Mouse (Mus musculus) lung, adult 2 months (tissue): ENCODE measurements around the gene Ybx2. TPM values are rescaled to one million over a fixed set of nuclear protein-coding genes. Genes with fewer than 3 reads are reported as not detected.
"Not testable (repeated sequence)": the region's sequence is repeated elsewhere in the genome, so short reads cannot be mapped to it uniquely, and the experiment has no call there.

Experiments used
- DNase-seq: peaks from one replicate; pipeline ENCODE4 v3.0.0; 2022
- H3K4me1 ChIP-seq: fragments of 200-500 bp; 2 replicates; pipeline ENCODE4 v1.6.1; 2011; ENCODE audit warnings: low read length; ENCODE audit not compliant: control insufficient read depth, insufficient read depth
- H3K4me3 ChIP-seq: fragments of 200-500 bp; replicated peaks from 2 replicates; pipeline ENCODE3; 2011; ENCODE audit warnings: low read depth, mild to moderate bottlenecking, control low read depth, low read length; ENCODE audit errors: extremely low read depth
- CTCF ChIP-seq: fragments of 200-500 bp; IDR thresholded peaks from 2 replicates; pipeline ENCODE4 v1.5.1; 2011; ENCODE audit warnings: mild to moderate bottlenecking, low read length, control low read depth; ENCODE audit not compliant: insufficient read depth
- POLR2A ChIP-seq: fragments of 200-500 bp; IDR thresholded peaks from 2 replicates; pipeline ENCODE4 v1.6.1; 2011; ENCODE audit warnings: low read depth, mild to moderate bottlenecking, control low read depth, low read length, borderline replicate concordance; ENCODE audit errors: extremely low read depth
- WGBS: fragments of 180-500 bp; shearing (Covaris S2); methylation state at CpG from one replicate; pipeline ENCODE4 v1.1.7; 2018; 5-methylcytosine and 5-hydroxymethylcytosine counted together
- polyA plus RNA-seq: library from polyadenylated mRNA; depleted of rRNA; stranded (reverse); fragments of >200 nt; gene quantifications from 2 replicates; pipeline ENCODE4 v1.2.3, GENCODE M21; 2012

The Ybx2 gene
- polyA plus RNA-seq, 1 experiment = 4.6 TPM

- DNase-seq = no peak
- peaks cover 7% of the 10 kb centered on the region for H3K4me1 ChIP-seq
- WGBS = 39% methylated on average over 1 of the region's 1 CpGs
- no peak for TF ChIP-seq POLR2A
- 0 out of 2 replicates have a peak, but pooled peaks have one; percentile 8 for TF ChIP-seq CTCF
- H3K4me3 ChIP-seq = no peak overlapping the region
These were observed 16.7 kb downstream of the Ybx2 start for GRCm38 (mm10) chr11:69952274-69952673.

- DNase-seq = no peak
- Histone ChIP-seq H3K4me1 (peaks cover 4% of the 10 kb centered on the region), H3K4me3 (no peak overlapping the region)
- TF ChIP-seq CTCF = no peak
- TF ChIP-seq POLR2A = no peak
- 31% methylated on average over 11 of the region's 11 CpGs for WGBS
These were observed 17.8 kb downstream of the Ybx2 start for GRCm38 (mm10) chr11:69953267-69953915.

DNA sequence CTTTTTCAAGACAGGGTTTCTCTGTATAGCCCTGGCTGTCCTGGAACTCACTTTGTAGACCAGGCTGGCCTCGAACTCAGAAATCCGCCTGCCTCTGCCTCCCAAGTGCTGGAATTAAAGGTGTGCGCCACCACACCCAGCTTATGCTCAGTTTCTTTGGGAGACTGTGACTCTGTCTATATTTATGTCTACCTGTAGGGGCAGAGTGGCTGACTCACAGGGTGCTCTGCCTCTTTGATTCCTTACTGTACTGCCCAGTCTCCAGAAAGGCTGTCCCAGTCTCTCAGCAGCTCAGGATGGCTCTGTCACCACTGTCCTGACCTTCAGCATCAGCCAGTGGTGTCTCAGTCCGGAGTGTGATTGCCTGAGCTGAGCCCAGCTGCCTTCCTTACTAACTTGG lies 20.0 kb downstream of the Ybx2 start:
- 70% methylated on average over 4 of the region's 4 CpGs for WGBS
- not testable (repeated sequence) for DNase-seq, H3K4me3 ChIP-seq, H3K4me1 ChIP-seq

DNA sequence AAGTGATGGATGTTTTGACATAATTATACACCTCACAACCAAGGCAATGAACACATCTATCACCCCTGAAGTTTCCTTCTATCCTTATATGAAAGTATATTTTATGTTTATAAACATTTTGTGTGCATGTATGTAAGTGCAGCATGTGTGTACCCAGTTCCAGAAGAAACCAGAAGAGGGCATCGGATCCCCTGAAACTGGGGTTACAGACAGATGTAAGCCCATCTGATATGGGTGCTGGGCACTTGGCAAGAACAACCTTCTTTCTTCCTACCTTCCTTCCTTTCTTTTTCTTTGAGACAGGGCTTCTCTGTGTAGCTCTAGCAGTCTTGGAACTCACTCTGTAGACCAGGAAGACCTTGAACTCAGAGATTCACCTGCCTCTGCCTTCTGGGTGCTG lies 20.6 kb downstream of the Ybx2 start:
- Histone ChIP-seq H3K4me1 (no peaks in the 10 kb centered on the region), H3K4me3 (no peak overlapping the region)
- no peak for TF ChIP-seq POLR2A
- no peak for TF ChIP-seq CTCF
- WGBS = 72% methylated on average over 1 of the region's 1 CpGs
- no peak for DNase-seq

- WGBS = 32% methylated on average over 5 of the region's 5 CpGs
- Histone ChIP-seq H3K4me1 (no peaks in the 10 kb centered on the region), H3K4me3 (no peak overlapping the region)
- TF ChIP-seq CTCF (0 out of 2 replicates have a peak, but pooled peaks have one; percentile 12), POLR2A (no peak)
- no peak for DNase-seq
These were observed 25.0 kb downstream of the Ybx2 start for GRCm38 (mm10) chr11:69960616-69961015.

GRCm38 (mm10) chr11:69961841-69962240 lies 26.2 kb downstream of the Ybx2 start:
- DNase-seq = no peak
- Histone ChIP-seq H3K4me1 (peaks cover 2% of the 10 kb centered on the region), H3K4me3 (no peak overlapping the region)
- TF ChIP-seq CTCF (no peak), POLR2A (no peak)
- 21% methylated on average over 5 of the region's 5 CpGs for WGBS

- no peak for TF ChIP-seq POLR2A
- no peak for TF ChIP-seq CTCF
These were observed 29.2 kb downstream of the Ybx2 start, which contains the start of gene Cldn7 for GRCm38 (mm10) chr11:69964650-69965270. Gene Cldn7 (plus strand): TSS chr11:69964779.

DNA sequence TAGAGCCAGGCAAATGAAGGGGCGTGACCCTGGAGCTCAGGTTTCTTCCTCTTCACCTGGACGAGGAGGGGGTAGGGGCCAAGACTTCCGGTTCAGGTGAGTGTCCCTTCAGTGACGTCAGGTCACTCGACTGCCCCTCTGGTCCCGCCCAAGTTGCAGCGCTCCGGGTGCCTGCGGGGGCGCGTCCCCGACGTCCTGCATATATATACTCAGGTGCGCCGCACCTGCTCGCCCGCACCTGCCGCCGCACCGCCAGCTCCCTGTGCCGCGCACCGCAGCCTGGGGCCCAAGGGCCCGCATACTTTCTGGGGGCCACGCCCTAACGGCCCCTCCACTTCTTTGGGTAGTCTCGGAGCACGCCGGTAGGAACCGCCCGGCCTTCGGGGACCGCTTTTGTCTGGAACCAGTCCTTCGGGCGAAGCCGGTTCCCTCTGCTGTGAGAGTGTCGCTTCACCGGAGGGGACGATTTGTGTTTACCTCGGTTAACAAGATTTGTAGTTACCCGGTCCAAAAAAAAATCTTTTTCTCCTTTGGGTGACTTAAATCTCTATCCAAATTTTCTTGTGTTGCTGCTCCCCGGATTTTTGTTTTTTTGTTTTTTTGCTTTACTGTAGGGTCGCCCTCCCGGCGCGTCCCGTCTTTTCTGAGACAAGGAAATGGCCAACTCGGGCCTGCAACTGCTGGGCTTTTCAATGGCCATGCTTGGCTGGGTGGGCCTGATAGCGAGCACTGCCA lies 29.8 kb downstream of the Ybx2 start:
- peak; percentile 81 for DNase-seq
- Histone ChIP-seq H3K4me3 (peak overlapping the region; percentile 40), H3K4me1 (peaks cover 3% of the 10 kb centered on the region)
- 5% methylated on average over 49 of the region's 49 CpGs for WGBS
- TF ChIP-seq CTCF (no peak), POLR2A (peak; percentile 43; the same call in 1 of the 2 replicates)

More at GRCm38 (mm10) chr11:69964650-69965270, 29.2 kb downstream of the Ybx2 start, which contains the start of gene Cldn7:
- WGBS = 19% methylated on average over 24 of the region's 24 CpGs
- peak within 1 kb of the TSS; percentile 40 for H3K4me3 ChIP-seq
- peaks cover 3% of the 10 kb centered on the region for H3K4me1 ChIP-seq
- no peak for DNase-seq

DNA sequence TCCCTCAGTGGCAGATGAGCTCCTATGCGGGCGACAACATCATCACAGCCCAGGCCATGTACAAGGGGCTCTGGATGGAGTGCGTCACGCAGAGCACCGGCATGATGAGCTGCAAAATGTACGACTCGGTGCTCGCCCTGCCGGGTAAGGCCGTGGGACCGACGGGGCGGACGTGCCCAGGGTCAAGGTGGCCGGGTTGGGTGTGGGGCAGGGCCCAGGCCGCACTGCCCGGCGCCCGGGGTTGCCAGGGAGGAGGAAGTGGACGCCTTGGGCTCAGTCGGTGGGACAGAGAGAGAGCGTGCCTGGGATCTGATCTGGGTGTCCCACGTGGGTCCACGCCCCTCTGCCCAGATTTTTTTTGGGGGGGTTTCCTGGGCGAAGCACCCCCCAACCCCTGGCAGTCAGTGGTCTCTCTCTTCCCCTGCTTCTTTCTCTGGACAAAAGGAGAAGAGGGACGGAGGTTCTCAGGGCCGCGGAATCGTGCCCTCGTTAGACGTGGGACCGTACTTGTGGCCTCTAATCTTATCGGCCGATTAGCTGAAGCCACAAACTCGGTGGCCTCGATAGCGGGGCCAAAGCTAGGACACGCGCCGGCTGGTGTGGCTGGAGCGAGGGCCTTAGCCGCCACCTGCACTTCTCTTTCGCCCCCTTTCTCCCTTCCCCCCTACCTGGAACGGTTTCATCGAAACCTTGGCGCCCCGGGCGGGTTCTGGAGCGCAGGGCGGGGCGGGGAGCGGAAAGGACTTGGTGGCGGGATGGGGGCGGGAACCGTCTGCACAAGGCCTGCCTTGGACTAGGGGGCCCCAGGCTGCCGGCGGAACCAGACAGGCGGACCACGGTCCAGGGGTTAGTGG lies 30.6 kb downstream of the Ybx2 start:
- H3K4me3 ChIP-seq = peak overlapping the region; percentile 52
- DNase-seq = peak; percentile 50
- peaks cover 3% of the 10 kb centered on the region for H3K4me1 ChIP-seq
- TF ChIP-seq CTCF = no peak
- TF ChIP-seq POLR2A = no peak
- 4% methylated on average over 59 of the region's 59 CpGs for WGBS
